Mouse (Mus musculus) CH12.LX (cell line): ENCODE data around the gene Usp37.

ENCODE experiments used
- CTCF ChIP-seq, 2 experiments: IDR thresholded peaks in 1 of 2; conservative IDR thresholded peaks in 1 of 2; 2 replicates each; pipeline ENCODE4 v1.5.1; 2011 to 2012; ENCODE audit warnings: low read depth in 2 of 2, low read length in 2 of 2, improper control_type of control experiment in 1 of 2, inconsistent platforms in 1 of 2, mild to moderate bottlenecking in 1 of 2, moderate library complexity in 1 of 2
- ELF1 ChIP-seq: IDR thresholded peaks from 2 replicates; pipeline ENCODE4 v1.6.1; 2014; ENCODE audit warnings: low read depth, mild to moderate bottlenecking, inconsistent platforms, low read length, improper control_type of control experiment
- EP300 ChIP-seq: IDR thresholded peaks from 2 replicates; pipeline ENCODE4 v1.6.1; 2011; ENCODE audit warnings: low read length, improper control_type of control experiment
- KAT2A ChIP-seq: IDR thresholded peaks from 2 replicates; pipeline ENCODE4 v1.6.1; 2012; ENCODE audit warnings: low read length, improper control_type of control experiment, inconsistent platforms; ENCODE audit not compliant: insufficient replicate concordance
- MXI1 ChIP-seq: IDR thresholded peaks from 2 replicates; pipeline ENCODE4 v1.6.1; 2011; ENCODE audit warnings: mild to moderate bottlenecking, low read depth, low read length, improper control_type of control experiment
- POLR2A ChIP-seq: IDR thresholded peaks from 2 replicates; pipeline ENCODE4 v1.6.1; 2011; ENCODE audit warnings: low read depth, mild to moderate bottlenecking, improper control_type of control experiment, low read length
- SIN3A ChIP-seq: IDR thresholded peaks from 2 replicates; pipeline ENCODE4 v1.6.1; 2012; ENCODE audit warnings: low read length, improper control_type of control experiment, inconsistent platforms
- USF2 ChIP-seq: conservative IDR thresholded peaks from 2 replicates; pipeline ENCODE4 v1.6.1; 2011; ENCODE audit warnings: low read depth, low read length, improper control_type of control experiment
- ZC3H11A ChIP-seq: IDR thresholded peaks from 2 replicates; pipeline ENCODE4 v1.6.1; 2012; ENCODE audit warnings: low read depth, mild to moderate bottlenecking, inconsistent platforms, low read length, improper control_type of control experiment

DNA sequence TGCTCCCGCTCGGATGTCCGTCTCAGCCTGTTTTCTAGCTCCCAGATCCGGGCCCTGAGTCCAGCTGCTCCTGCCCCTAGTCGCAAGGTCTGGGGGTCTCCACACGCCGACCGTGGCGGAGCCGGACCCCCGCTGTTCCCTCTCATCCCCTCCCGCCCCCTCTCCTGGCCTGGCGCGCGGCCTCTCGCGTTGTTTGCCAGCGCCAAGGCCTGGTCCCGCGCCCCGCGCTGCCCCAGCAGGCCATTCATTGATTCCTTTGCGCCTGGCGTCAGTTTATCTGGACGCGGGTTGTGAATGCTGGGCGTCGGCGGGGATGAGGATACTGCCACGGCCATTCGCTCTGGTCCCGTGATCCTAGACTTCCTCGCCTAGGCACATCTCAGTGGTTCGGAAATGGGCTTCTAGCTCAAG is 37.6 kb downstream of the Usp37 start:
- TF ChIP-seq CTCF (conservative IDR thresholded peaks at IDR 0.05 in 1 of 2, IDR thresholded peaks at IDR 0.05 in 1 of 2; ENCODE audit: low read depth in 2 of 2, low read length in 2 of 2) (no peak), USF2 (no peak), MXI1 (0 out of 2 replicates have a peak, but pooled peaks have one; percentile 31), POLR2A (no peak), KAT2A (no peak), ELF1 (no peak), EP300 (no peak), ZC3H11A (no peak), SIN3A (0 out of 2 replicates have a peak, but pooled peaks have one; percentile 18)
